In genomic region chr2:101871179-101871578, GRCm38 (mm10) we compare ENCODE assay signal across 8 mouse cellular contexts. TPM values are rescaled to one million over a fixed set of nuclear protein-coding genes. Genes with fewer than 3 reads are reported as not detected.
DNase-seq lines count a peak whose midpoint lies in the region; ATAC-seq and TF ChIP-seq lines count a peak whose summit lies in the region.

No protein-coding gene starts in this region.

- H3K4me1 ChIP-seq in forebrain, embryonic 13.5 days = no peaks in the 10 kb centered on the region
- H3K4me1 ChIP-seq in hindbrain, postnatal 0 days (ENCODE audit: insufficient read depth, low read length) = no peaks in the 10 kb centered on the region
- no peaks in the 10 kb centered on the region for H3K4me1 ChIP-seq in liver, embryonic 12.5 days
- no peaks in the 10 kb centered on the region for H3K4me1 ChIP-seq in neural tube, embryonic 12.5 days

- H3K36me3 ChIP-seq in forebrain, embryonic 13.5 days (ENCODE audit: poor library complexity, severe bottlenecking) = no peaks in the 10 kb centered on the region
- no peaks in the 10 kb centered on the region for H3K36me3 ChIP-seq in hindbrain, postnatal 0 days (ENCODE audit: insufficient read depth, low read length)
- H3K36me3 ChIP-seq in liver, embryonic 12.5 days = no peaks in the 10 kb centered on the region
- no peaks in the 10 kb centered on the region for H3K36me3 ChIP-seq in neural tube, embryonic 12.5 days

- H3K4me3 ChIP-seq in forebrain, embryonic 13.5 days = no peak overlapping the region
- no peak overlapping the region for H3K4me3 ChIP-seq in hindbrain, postnatal 0 days (ENCODE audit: low read length)
- no peak overlapping the region for H3K4me3 ChIP-seq in liver, embryonic 12.5 days
- H3K4me3 ChIP-seq in neural tube, embryonic 12.5 days = no peak overlapping the region

- WGBS in forebrain, embryonic 13.5 days = 29% methylated on average over 14 of the region's 14 CpGs
- 30% methylated on average over 14 of the region's 14 CpGs for WGBS in hindbrain, postnatal 0 days
- WGBS in liver, embryonic 12.5 days (ENCODE audit: insufficient replicate concordance) = 21% methylated on average over 14 of the region's 14 CpGs
- WGBS in neural tube, embryonic 12.5 days = 30% methylated on average over 14 of the region's 14 CpGs

- 0 out of 2 replicates have a peak, but pooled peaks cover 3% of the 10 kb centered on the region for H3K27me3 ChIP-seq in forebrain, embryonic 13.5 days
- no peaks in the 10 kb centered on the region for H3K27me3 ChIP-seq in hindbrain, postnatal 0 days (ENCODE audit: insufficient read depth, low read length)
- H3K27me3 ChIP-seq in liver, embryonic 12.5 days (replicated peaks) = peaks cover 25% of the 10 kb centered on the region
- no peaks in the 10 kb centered on the region; the same call in 1 of the 2 replicates for H3K27me3 ChIP-seq in neural tube, embryonic 12.5 days (replicated peaks)

- TF ChIP-seq CTCF in hindbrain, postnatal 0 days (IDR thresholded peaks at IDR 0.05; ENCODE audit: low read depth) = peak; percentile 72

- no peak overlapping the region for H3K9ac ChIP-seq in forebrain, embryonic 13.5 days
- no peak overlapping the region for H3K9ac ChIP-seq in hindbrain, postnatal 0 days (replicated peaks; ENCODE audit: low read length)
- H3K9ac ChIP-seq in liver, embryonic 12.5 days = no peak overlapping the region
- H3K9ac ChIP-seq in neural tube, embryonic 12.5 days = no peak overlapping the region

- no peak overlapping the region for H3K27ac ChIP-seq in forebrain, embryonic 13.5 days
- H3K27ac ChIP-seq in hindbrain, postnatal 0 days = no peak overlapping the region
- no peak overlapping the region for H3K27ac ChIP-seq in liver, embryonic 12.5 days
- no peak overlapping the region for H3K27ac ChIP-seq in neural tube, embryonic 12.5 days

- ATAC-seq in forebrain, embryonic 13.5 days = 0 out of 2 replicates have a peak, but pooled peaks have one; percentile 33
- peak; percentile 56; the same call in 1 of the 2 replicates for ATAC-seq in hindbrain, postnatal 0 days
- no peak for ATAC-seq in liver, embryonic 12.5 days
- ATAC-seq in neural tube, embryonic 12.5 days (ENCODE audit: low FRiP score, low read depth) = no peak

- no peaks in the 10 kb centered on the region for H3K9me3 ChIP-seq in forebrain, embryonic 13.5 days (replicated peaks)
- H3K9me3 ChIP-seq in hindbrain, postnatal 0 days (ENCODE audit: low read length) = no peaks in the 10 kb centered on the region
- no peaks in the 10 kb centered on the region for H3K9me3 ChIP-seq in liver, embryonic 12.5 days (replicated peaks)
- no peaks in the 10 kb centered on the region for H3K9me3 ChIP-seq in neural tube, embryonic 12.5 days

- H3K4me2 ChIP-seq in forebrain, embryonic 13.5 days = no peak overlapping the region
- peak overlapping the region; percentile 27; the same call in 1 of the 2 replicates for H3K4me2 ChIP-seq in hindbrain, postnatal 0 days (ENCODE audit: low read depth, low read length)
- peak overlapping the region; percentile 41 for H3K4me2 ChIP-seq in liver, embryonic 12.5 days
- H3K4me2 ChIP-seq in neural tube, embryonic 12.5 days (replicated peaks) = peak overlapping the region; percentile 40

- peak; percentile 34 to 57 for DNase-seq in right cerebral cortex, adult 2 months (ENCODE audit: low spot score in 2 of 2)
- DNase-seq in right cerebral cortex, postnatal 36 days (ENCODE audit: low spot score in 2 of 2) = no peak
- peak; percentile 90 for DNase-seq in adipocyte (ENCODE audit: low spot score)
- DNase-seq in hindbrain, postnatal 0 days (ENCODE audit: low spot score) = peak; percentile 79
- DNase-seq in urinary bladder, postnatal 36 days (ENCODE audit: low spot score in 2 of 2) = no peak

RNA-seq across cellular contexts. Expression of gene Prr5l, which starts 11.6 kb away (rescaled TPM):
- polyA plus RNA-seq in forebrain, embryonic 13.5 days (2015; fragmentation: Nextera tagmentation; extraction: Ambion mirVana) = 8.7 and 11.6 TPM in 2 replicates
- 5.7 and 8.0 TPM in 2 replicates for total RNA-seq in hindbrain, postnatal 0 days (2014; rRNA removed)
- polyA plus RNA-seq in hindbrain, postnatal 0 days (2015; fragmentation: Nextera tagmentation; extraction: Ambion mirVana) = 3.6 and 4.8 TPM in 2 replicates
- 5.1 and 5.5 TPM in 2 replicates for polyA plus RNA-seq in liver, embryonic 12.5 days (2016; fragmentation: Nextera tagmentation; extraction: Ambion mirVana)
- polyA plus RNA-seq in neural tube, embryonic 12.5 days (2016; fragmentation: Nextera tagmentation; extraction: Ambion mirVana) = 8.5 and 9.4 TPM in 2 replicates

RNA-seq across cellular contexts. Expression of gene Commd9, which starts 14.9 kb away (rescaled TPM):
- 86.8 and 91.1 TPM in 2 replicates for polyA plus RNA-seq in forebrain, embryonic 13.5 days (2015; fragmentation: Nextera tagmentation; extraction: Ambion mirVana)
- total RNA-seq in hindbrain, postnatal 0 days (2014; rRNA removed) = 74.0 and 111 TPM in 2 replicates
- 89.8 and 94.6 TPM in 2 replicates for polyA plus RNA-seq in hindbrain, postnatal 0 days (2015; fragmentation: Nextera tagmentation; extraction: Ambion mirVana)
- polyA plus RNA-seq in liver, embryonic 12.5 days (2016; fragmentation: Nextera tagmentation; extraction: Ambion mirVana) = 28.8 and 29.0 TPM in 2 replicates
- 83.0 and 86.0 TPM in 2 replicates for polyA plus RNA-seq in neural tube, embryonic 12.5 days (2016; fragmentation: Nextera tagmentation; extraction: Ambion mirVana)

Comparison
In these comparisons a context has a peak if more than half of its experiments do, and no peak if none do; other contexts are left out.
1. DNase-seq: peak in right cerebral cortex, adult 2 months (2 of 2), adipocyte (single experiment) and hindbrain, postnatal 0 days (single experiment); none in right cerebral cortex, postnatal 36 days (0 of 2) and urinary bladder, postnatal 36 days (0 of 2).
2. ATAC-seq: peak in forebrain, embryonic 13.5 days (single experiment) and hindbrain, postnatal 0 days (single experiment); none in liver, embryonic 12.5 days (single experiment) and neural tube, embryonic 12.5 days (single experiment).